Mouse (Mus musculus) heart, embryonic 10.5 days (tissue): Measurements from ENCODE around the gene Anapc16. TPM values are rescaled to one million over a fixed set of nuclear protein-coding genes. Genes with fewer than 3 reads are reported as not detected.

Experiments
- DNase-seq: peaks from one replicate; pipeline ENCODE4 v3.0.0-alpha.2; 2017; ENCODE audit warnings: low spot score
- H3K27ac ChIP-seq: fragments of 300-500 bp; sonication (generic); 2 replicates; pipeline ENCODE4 v1.5.1; 2016; ENCODE audit warnings: mild to moderate bottlenecking
- H3K27me3 ChIP-seq: fragments of 300-500 bp; sonication (generic); 2 replicates; pipeline ENCODE4 v1.6.1; 2016; ENCODE audit warnings: mild to moderate bottlenecking; ENCODE audit not compliant: poor library complexity, insufficient read depth, severe bottlenecking
- H3K36me3 ChIP-seq: fragments of 300-500 bp; sonication (generic); 2 replicates; pipeline ENCODE4 v1.6.1; 2016; ENCODE audit warnings: mild to moderate bottlenecking, moderate library complexity
- H3K4me1 ChIP-seq: fragments of 300-500 bp; sonication (generic); 2 replicates; pipeline ENCODE4 v1.6.1; 2016; ENCODE audit warnings: mild to moderate bottlenecking
- H3K4me3 ChIP-seq: fragments of 300-500 bp; sonication (generic); 2 replicates; pipeline ENCODE4 v1.5.1; 2016; ENCODE audit warnings: mild to moderate bottlenecking, moderate library complexity
- H3K9me3 ChIP-seq: fragments of 300-500 bp; sonication (generic); 2 replicates; pipeline ENCODE4 v1.6.1; 2016; ENCODE audit warnings: mild to moderate bottlenecking, moderate library complexity
- WGBS: fragments of 180-500 bp; shearing (Covaris S2); methylation state at CpG from one replicate; pipeline ENCODE4 v1.1.7; 2016; 5-methylcytosine and 5-hydroxymethylcytosine counted together
- polyA plus RNA-seq: library from polyadenylated mRNA; unstranded; fragments of >200 nt; fragmentation: Nextera tagmentation; extraction: Ambion mirVana; gene quantifications from 2 replicates; pipeline ENCODE4 v1.2.1, GENCODE M21; 2016

Anapc16 gene
- polyA plus RNA-seq, 1 experiment from 2014 or later, result 94.6 TPM

DNA sequence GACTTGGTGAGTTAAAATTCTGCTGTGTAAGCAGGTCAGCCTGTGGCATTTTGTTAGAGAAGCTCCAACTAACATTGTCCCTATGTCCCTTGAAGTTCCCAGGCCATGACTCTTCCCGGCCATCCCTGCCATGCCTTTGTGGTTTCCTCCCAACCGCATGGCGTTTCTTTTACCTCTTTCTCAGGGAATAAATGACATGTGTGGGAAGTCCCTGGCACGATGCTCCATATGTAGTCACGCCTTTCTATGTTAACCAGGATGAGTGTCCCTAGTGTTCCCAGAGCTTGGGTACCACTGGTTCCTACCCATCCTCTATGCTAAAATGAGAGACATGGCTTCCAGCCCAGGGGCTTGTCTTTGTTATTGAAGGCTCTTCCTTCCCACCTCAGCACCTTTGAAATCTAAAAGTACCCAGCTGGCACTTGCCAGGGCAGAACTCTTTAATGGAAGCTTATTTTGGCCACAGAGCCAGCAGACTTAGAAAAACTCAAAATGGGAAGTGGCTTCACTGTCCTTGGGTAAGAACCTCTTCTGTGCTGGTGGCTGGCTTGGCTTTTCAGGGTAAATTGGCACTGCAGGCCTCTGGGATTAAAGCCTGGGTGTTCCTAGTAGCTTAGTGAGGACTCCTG is 25.1 kb downstream of the Anapc16 start:
- WGBS, result 87% methylated on average over 5 of the region's 5 CpGs
- H3K4me3 ChIP-seq, result no peak overlapping the region
- H3K36me3 ChIP-seq, result no peaks in the 10 kb centered on the region
- no peaks in the 10 kb centered on the region for H3K9me3 ChIP-seq
- DNase-seq, result no peak
- peak overlapping the region; percentile 60 for H3K27ac ChIP-seq
- no peaks in the 10 kb centered on the region for H3K27me3 ChIP-seq
- peaks cover 72% of the 10 kb centered on the region for H3K4me1 ChIP-seq

DNA sequence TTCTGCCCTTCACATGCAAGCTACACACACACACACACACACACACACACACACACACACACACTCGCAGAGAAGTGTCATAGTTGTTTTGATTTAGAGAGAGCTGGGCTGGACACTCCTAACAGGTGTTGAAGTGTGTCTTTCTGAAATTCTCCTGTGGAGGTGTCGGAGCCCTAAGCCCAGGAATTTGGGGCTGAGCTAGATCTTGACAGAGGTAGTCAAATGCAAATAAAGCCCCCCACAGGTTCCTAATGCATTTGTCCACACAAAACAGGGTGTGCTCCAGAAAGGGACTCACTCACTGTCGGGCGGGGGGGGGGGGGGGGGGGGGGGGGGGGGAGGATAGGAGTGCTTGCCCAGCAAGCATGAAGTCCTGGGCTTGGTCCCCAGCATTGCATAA is 25.8 kb downstream of the Anapc16 start:
- Histone ChIP-seq H3K27ac (0 out of 2 replicates have a peak overlapping the region, but pooled peaks have one; percentile 37), H3K4me3 (no peak overlapping the region), H3K36me3 (no peaks in the 10 kb centered on the region), H3K9me3 (no peaks in the 10 kb centered on the region), H3K4me1 (peaks cover 67% of the 10 kb centered on the region), H3K27me3 (peaks cover under 1% of the 10 kb centered on the region; the same call in 1 of the 2 replicates)
- DNase-seq, result no peak
- 52% methylated on average over 2 of the region's 4 CpGs for WGBS

DNA sequence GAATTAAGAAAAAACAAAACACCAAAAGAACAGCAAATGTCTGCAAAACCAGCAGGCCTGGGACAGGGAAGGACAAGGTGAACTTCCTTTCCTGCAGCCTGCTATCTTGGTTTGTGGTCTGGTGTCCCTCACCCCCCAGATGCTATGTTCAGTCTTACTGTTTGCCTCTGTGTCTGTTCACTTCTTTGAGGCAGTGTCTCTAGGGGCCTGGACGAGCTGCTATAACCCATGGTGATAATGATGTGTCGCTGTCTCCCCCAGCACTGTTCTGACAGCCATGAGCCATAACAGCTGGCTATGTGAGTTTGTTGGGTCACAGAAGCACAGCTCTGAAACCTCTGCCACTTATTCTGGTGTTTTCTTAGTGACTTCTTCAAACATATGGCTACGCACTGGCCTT is 28.1 kb downstream of the Anapc16 start:
- H3K27me3 ChIP-seq, result peaks cover 7% of the 10 kb centered on the region; the same call in 1 of the 2 replicates
- H3K27ac ChIP-seq, result peak overlapping the region; percentile 83
- DNase-seq, result no peak
- no peaks in the 10 kb centered on the region for H3K9me3 ChIP-seq
- 35% methylated on average over 3 of the region's 3 CpGs for WGBS
- peaks cover 66% of the 10 kb centered on the region for H3K4me1 ChIP-seq
- H3K4me3 ChIP-seq, result no peak overlapping the region
- no peaks in the 10 kb centered on the region for H3K36me3 ChIP-seq

DNA sequence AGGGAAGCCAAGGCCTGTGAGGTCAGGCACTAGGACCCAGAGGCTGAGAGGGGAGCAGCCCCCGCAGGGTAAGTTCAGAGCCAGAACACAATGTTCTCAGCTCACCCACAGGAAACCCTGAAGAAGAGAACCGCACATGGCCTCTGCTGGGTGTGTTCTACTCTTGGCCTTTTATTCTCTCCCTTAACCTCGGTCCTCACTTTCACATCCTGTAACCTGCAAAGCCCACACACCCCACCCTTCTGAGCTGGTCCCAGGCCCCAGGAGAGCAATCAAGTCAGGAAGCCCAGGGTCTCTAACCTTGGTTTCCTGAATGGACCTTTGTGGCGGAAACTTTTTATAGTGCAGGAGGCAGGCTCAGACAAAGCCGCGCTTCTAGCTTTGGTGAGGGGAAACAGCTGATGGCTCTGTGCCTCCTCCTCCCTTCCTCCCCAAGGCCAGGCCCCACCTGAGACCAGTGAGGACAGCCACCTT is 28.7 kb downstream of the Anapc16 start:
- peaks cover 7% of the 10 kb centered on the region; the same call in 1 of the 2 replicates for H3K27me3 ChIP-seq
- WGBS, result 22% methylated on average over 6 of the region's 6 CpGs
- peaks cover 65% of the 10 kb centered on the region for H3K4me1 ChIP-seq
- H3K27ac ChIP-seq, result peak overlapping the region; percentile 83
- H3K9me3 ChIP-seq, result no peaks in the 10 kb centered on the region
- no peak overlapping the region for H3K4me3 ChIP-seq
- no peaks in the 10 kb centered on the region for H3K36me3 ChIP-seq
- DNase-seq, result peak; percentile 80

DNA sequence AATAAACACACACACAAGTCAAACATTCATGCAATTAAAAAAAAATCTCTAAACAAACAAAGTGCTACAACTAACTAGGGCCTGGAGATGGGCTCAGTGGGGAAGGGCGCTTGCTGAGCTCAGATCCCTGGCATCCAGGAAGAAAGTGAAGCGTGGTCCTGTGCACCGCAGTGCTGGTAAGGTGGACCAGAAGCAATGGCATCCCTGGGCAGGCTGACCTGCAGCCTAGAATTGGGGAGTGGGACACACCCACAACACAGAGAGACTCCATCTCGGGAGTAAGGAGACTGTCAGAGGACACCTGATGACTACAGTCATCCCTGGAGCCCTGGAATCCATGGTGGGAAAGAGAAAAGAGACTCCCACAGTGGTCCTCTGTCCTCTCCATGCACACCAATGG is 29.5 kb downstream of the Anapc16 start:
- H3K9me3 ChIP-seq, result no peaks in the 10 kb centered on the region
- peaks cover 57% of the 10 kb centered on the region for H3K4me1 ChIP-seq
- H3K27me3 ChIP-seq, result peaks cover 7% of the 10 kb centered on the region; the same call in 1 of the 2 replicates
- DNase-seq, result no peak
- WGBS, result 82% methylated on average over 4 of the region's 4 CpGs
- H3K36me3 ChIP-seq, result no peaks in the 10 kb centered on the region
- H3K27ac ChIP-seq, result peak overlapping the region; percentile 83
- H3K4me3 ChIP-seq, result no peak overlapping the region

DNA sequence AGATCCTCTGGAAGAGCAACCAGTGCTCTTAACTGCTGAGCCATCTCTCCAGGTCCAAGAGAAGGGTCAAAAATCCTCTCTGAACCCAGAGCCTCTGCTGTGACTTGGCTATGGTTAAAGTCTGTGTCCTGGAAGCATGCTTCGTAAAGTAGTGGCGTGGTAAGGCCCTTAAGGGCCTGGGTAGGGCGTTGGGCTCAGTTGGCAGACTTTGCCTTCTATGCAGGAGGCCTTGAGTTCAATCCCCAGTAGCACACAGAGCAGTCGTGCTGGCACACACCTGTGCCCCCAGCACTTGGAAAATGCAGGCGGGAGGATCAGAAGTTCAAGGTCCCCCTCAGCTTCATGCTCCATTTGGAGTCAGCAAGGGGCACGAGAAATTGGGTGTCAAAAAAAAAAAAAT is 29.9 kb downstream of the Anapc16 start:
- no peak for DNase-seq
- no peak overlapping the region for H3K4me3 ChIP-seq
- WGBS, result 81% methylated on average over 6 of the region's 6 CpGs
- no peaks in the 10 kb centered on the region for H3K9me3 ChIP-seq
- H3K36me3 ChIP-seq, result no peaks in the 10 kb centered on the region
- no peak overlapping the region for H3K27ac ChIP-seq
- H3K27me3 ChIP-seq, result peaks cover 7% of the 10 kb centered on the region; the same call in 1 of the 2 replicates
- H3K4me1 ChIP-seq, result peaks cover 53% of the 10 kb centered on the region

DNA sequence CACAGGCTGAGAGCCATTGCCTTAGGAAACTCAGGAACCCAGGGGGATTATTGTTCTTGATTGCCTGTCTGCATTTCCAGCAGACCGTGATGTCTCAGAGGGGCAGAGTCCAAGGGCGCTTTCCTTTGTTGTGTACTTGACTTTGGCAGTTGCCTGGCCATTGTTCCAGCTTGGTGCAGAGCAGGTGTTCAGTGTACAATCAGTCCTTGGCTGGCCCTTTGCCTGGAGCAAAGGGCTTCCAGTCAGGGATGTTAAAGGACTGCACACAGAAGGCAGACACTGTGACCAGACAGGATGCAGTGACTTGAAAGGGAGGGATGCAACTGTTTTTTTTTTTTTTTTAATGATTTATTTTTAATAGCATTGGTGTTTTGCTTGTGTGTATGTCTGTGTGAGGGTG is 30.4 kb downstream of the Anapc16 start:
- no peak overlapping the region for H3K4me3 ChIP-seq
- H3K4me1 ChIP-seq, result peaks cover 49% of the 10 kb centered on the region
- no peak overlapping the region for H3K27ac ChIP-seq
- H3K36me3 ChIP-seq, result no peaks in the 10 kb centered on the region
- H3K27me3 ChIP-seq, result peaks cover 7% of the 10 kb centered on the region; the same call in 1 of the 2 replicates
- H3K9me3 ChIP-seq, result no peaks in the 10 kb centered on the region
- 75% methylated on average over 2 of the region's 2 CpGs for WGBS
- DNase-seq, result no peak

DNA sequence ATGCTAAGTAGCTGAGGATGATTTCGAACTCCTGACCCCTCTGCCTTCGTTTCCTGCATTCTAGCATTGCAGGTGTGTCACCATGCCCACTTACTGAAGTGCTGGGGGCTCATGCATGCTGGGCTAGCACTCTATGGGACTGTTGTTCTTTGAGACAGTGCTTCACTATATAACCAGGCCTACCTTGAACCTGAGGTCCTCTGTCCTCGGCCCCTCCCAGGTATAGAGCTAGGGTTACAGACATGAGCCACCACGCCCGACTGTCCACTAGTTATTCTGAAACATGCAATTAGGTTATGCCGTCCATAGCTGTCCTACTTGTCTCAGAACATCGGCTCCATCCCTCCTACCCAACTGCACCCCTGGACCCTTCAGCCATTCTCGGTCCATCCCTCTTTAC is 31.1 kb downstream of the Anapc16 start:
- Histone ChIP-seq H3K4me3 (no peak overlapping the region), H3K36me3 (no peaks in the 10 kb centered on the region), H3K27me3 (peaks cover 7% of the 10 kb centered on the region; the same call in 1 of the 2 replicates), H3K9me3 (no peaks in the 10 kb centered on the region), H3K4me1 (peaks cover 46% of the 10 kb centered on the region), H3K27ac (no peak overlapping the region)
- DNase-seq, result no peak
- WGBS, result 88% methylated on average over 8 of the region's 8 CpGs

DNA sequence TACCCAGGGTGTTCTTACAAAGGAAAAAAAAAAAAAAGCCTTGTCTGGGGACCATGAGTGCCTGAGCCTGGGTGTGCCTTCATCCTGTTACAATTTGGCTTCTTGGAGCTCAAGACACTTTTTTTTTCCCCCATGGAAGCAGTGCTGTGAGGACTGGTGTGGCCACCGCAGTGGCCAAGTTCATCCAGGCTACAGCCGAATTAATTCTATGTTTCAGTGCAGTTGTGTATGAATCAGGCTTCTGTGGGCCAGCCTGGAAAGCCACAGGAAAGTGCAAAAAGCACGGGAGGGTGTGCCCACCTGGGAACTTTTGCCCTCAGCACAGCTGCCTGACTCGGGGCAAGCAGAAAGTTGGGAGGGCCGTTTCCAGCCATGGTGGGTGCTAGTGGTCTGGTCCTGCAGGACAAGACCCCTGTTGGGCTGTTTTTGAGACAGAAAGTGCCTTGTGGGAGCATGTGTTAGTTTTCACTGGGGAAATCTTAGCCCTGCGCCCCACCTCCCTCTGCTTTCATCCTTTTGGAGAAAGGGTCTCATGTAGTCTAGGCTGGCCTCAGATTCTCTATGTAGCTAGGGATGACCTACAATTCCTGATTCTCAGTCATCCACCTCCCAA is 32.4 kb downstream of the Anapc16 start:
- Histone ChIP-seq H3K27me3 (peaks cover 7% of the 10 kb centered on the region; the same call in 1 of the 2 replicates), H3K4me1 (peaks cover 46% of the 10 kb centered on the region), H3K9me3 (no peaks in the 10 kb centered on the region), H3K4me3 (peak overlapping the region; percentile 67), H3K36me3 (no peaks in the 10 kb centered on the region), H3K27ac (peak overlapping the region; percentile 96)
- DNase-seq, result no peak
- WGBS, result 11% methylated on average over 6 of the region's 6 CpGs

DNA sequence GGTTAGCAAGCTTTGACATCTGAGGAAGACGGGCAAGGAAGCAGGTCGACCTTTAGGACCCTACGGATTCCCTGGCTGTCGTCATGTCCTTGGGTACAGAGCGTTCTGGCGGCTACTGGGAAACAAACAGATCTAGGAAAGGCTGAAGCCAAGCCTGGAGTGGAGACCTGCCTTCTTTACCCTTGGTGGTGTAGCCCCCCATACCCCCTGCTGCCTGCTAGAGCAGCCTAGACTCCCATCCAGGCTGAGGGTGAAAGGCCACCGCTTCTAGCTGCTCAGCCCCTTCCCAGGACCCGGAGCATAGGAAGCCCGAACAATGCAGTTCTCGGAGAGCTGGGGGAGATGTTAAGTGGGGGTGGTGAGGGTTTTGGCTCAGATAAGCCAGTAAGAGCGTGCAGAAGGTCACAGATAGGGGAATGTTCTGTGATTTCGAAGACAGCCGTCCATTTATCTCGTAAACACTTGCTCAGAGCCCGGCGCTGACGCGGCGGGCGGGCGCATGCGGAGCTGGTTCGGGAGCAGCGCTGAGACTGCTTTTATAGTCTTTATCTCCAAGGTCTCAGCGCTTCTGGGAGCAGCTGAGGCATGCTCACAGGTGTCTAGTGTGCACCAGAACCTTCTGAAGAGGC is 33.0 kb downstream of the Anapc16 start:
- DNase-seq, result peak; percentile 85
- peaks cover 49% of the 10 kb centered on the region for H3K4me1 ChIP-seq
- no peaks in the 10 kb centered on the region for H3K9me3 ChIP-seq
- H3K27me3 ChIP-seq, result peaks cover 7% of the 10 kb centered on the region; the same call in 1 of the 2 replicates
- H3K27ac ChIP-seq, result peak overlapping the region; percentile 96
- under 1% methylated on average over 25 of the region's 25 CpGs for WGBS
- no peaks in the 10 kb centered on the region for H3K36me3 ChIP-seq
- H3K4me3 ChIP-seq, result peak overlapping the region; percentile 67

DNA sequence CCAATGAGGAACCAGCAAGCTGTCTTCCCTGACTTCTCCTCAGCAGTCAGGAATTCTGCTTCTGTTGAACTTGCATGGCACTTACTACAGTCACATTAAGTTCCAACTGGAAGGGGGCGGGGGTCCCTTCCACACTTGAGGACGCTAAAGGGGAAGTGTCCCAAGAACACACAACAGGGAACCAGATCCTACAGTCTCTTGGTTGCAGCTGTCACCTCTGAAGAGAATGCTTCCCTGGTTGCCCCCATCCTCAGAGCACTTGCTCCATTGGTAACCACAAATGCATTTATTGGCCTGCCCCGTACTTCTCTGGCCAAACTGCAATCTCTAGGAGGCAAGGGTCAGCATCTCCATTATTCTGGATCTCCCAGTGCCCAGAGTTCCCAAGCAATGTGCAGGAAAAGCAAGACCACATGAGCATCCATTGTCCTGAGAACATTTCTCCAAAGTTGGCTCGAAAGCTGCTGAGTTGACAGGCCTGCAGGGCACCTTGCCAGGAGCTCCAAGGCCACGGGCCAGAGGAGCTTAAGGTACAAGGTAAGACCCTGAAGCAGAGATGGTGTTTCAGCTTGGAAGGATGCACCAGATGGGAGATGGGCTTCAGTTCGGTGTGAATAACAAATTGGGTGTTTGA is 35.5 kb downstream of the Anapc16 start:
- Histone ChIP-seq H3K36me3 (no peaks in the 10 kb centered on the region), H3K4me1 (peaks cover 48% of the 10 kb centered on the region), H3K27ac (no peak overlapping the region; the same call in 1 of the 2 replicates), H3K9me3 (no peaks in the 10 kb centered on the region), H3K27me3 (peaks cover 7% of the 10 kb centered on the region; the same call in 1 of the 2 replicates), H3K4me3 (no peak overlapping the region)
- DNase-seq, result no peak
- 85% methylated on average over 6 of the region's 6 CpGs for WGBS

DNA sequence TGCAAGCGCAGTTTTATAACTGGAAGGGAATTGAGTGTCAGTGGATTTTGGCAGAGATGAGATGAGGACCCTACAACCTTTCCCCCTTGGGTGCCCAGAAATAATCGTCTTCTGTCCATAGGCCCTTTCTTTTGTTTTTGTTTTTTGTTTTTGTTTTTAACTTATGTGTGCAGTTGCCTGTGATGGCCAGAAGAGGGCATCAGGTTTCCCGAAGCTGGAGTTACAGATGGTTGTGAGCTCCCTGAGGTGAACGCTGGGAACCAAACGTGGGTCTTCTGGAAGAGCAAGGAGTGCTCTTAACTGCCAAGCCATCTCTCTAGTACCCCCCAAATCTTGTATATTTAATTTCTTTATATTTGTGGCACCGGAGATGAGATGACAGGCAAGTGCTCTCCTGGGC is 36.2 kb downstream of the Anapc16 start:
- Histone ChIP-seq H3K4me3 (no peak overlapping the region), H3K4me1 (peaks cover 47% of the 10 kb centered on the region), H3K27ac (no peak overlapping the region), H3K36me3 (no peaks in the 10 kb centered on the region), H3K27me3 (peaks cover 2% of the 10 kb centered on the region; the same call in 1 of the 2 replicates), H3K9me3 (no peaks in the 10 kb centered on the region)
- no peak for DNase-seq
- WGBS, result 84% methylated on average over 6 of the region's 6 CpGs
